Mouse (Mus musculus) kidney, postnatal 0 days (tissue): Measurements from ENCODE around the gene Aass. TPM values are rescaled to one million over a fixed set of nuclear protein-coding genes. Genes with fewer than 3 reads are reported as not detected.

ENCODE experiments used
- ATAC-seq: fragments of 200-750 bp; cut with Nextera tagmentation; replicated peaks from 2 replicates; pipeline ENCODE4 v1.8.0; 2017; ENCODE audit warnings: low read depth, moderate number of reproducible peaks, moderate TSS enrichment, moderate library complexity; ENCODE audit not compliant: low FRiP score
- DNase-seq: peaks from one replicate; pipeline ENCODE4 v3.0.0-alpha.2; 2016; ENCODE audit warnings: low spot score
- H3K27ac ChIP-seq: fragments of 300-500 bp; sonication (generic); 2 replicates; pipeline ENCODE4 v1.5.1; 2014; ENCODE audit warnings: mild to moderate bottlenecking
- H3K27me3 ChIP-seq: fragments of 300-500 bp; sonication (generic); 2 replicates; pipeline ENCODE4 v1.6.1; 2014; ENCODE audit warnings: low read length, mixed read lengths; ENCODE audit not compliant: insufficient read depth
- H3K36me3 ChIP-seq: fragments of 300-500 bp; sonication (generic); 2 replicates; pipeline ENCODE4 v1.6.1; 2014; ENCODE audit warnings: low read length, mixed read lengths; ENCODE audit not compliant: insufficient read depth
- H3K4me1 ChIP-seq: fragments of 300-500 bp; sonication (generic); replicated peaks from 2 replicates; pipeline ENCODE4 v1.6.1; 2014; ENCODE audit warnings: antibody characterized with exemption, low read length, mixed read lengths; ENCODE audit not compliant: insufficient read depth
- H3K4me2 ChIP-seq: fragments of 300-500 bp; sonication (generic); 2 replicates; pipeline ENCODE4 v1.6.1; 2014; ENCODE audit warnings: mild to moderate bottlenecking, low read length, moderate library complexity, mixed read lengths
- H3K4me3 ChIP-seq: fragments of 300-500 bp; sonication (generic); replicated peaks from 2 replicates; pipeline ENCODE4 v1.5.1; 2014; ENCODE audit warnings: low read depth, low read length
- H3K9ac ChIP-seq: fragments of 300-500 bp; sonication (generic); 2 replicates; pipeline ENCODE4 v1.6.1; 2014; ENCODE audit warnings: low read depth, low read length
- H3K9me3 ChIP-seq: fragments of 300-500 bp; sonication (generic); replicated peaks from 2 replicates; pipeline ENCODE4 v1.6.1; 2016; ENCODE audit warnings: low read length, inconsistent platforms, mixed read lengths
- CTCF ChIP-seq: IDR thresholded peaks from 2 replicates; pipeline ENCODE4 v1.5.1; 2016; ENCODE audit warnings: antibody characterized with exemption, low read depth, mild to moderate bottlenecking, moderate library complexity
- WGBS: fragments of 180-500 bp; shearing (Covaris S2); extraction: QIAGEN DNeasy Blood & Tissue Kit; methylation state at CpG from one replicate; pipeline ENCODE4 v1.1.7; 2014; 5-methylcytosine and 5-hydroxymethylcytosine counted together
- polyA plus RNA-seq: library from polyadenylated mRNA; unstranded; fragments of >200 nt; fragmentation: Nextera tagmentation; extraction: Ambion mirVana; gene quantifications from 2 replicates; pipeline ENCODE4 v1.2.1, GENCODE M21; 2015

Gene Aass
- polyA plus RNA-seq, 1 experiment from 2014 or later = 2.4 TPM

- Histone ChIP-seq H3K9me3 (no peaks in the 10 kb centered on the region), H3K9ac (no peak overlapping the region), H3K27ac (no peak overlapping the region), H3K4me2 (no peak overlapping the region), H3K4me1 (no peaks in the 10 kb centered on the region), H3K27me3 (no peaks in the 10 kb centered on the region), H3K4me3 (no peak overlapping the region), H3K36me3 (no peaks in the 10 kb centered on the region)
- WGBS = 17% methylated on average over 2 of the region's 2 CpGs
- 0 out of 2 replicates have a peak, but pooled peaks have one; percentile 54 for ATAC-seq
- DNase-seq = peak; percentile 62
- no peak for TF ChIP-seq CTCF
These were observed 54.5 kb downstream of the Aass start for GRCm38 (mm10) chr6:23078273-23078672.

GRCm38 (mm10) chr6:23076060-23076459, 56.7 kb downstream of the Aass start:
- Histone ChIP-seq H3K9ac (no peak overlapping the region), H3K27me3 (no peaks in the 10 kb centered on the region), H3K9me3 (no peaks in the 10 kb centered on the region), H3K4me2 (no peak overlapping the region), H3K4me3 (no peak overlapping the region), H3K27ac (no peak overlapping the region), H3K4me1 (no peaks in the 10 kb centered on the region), H3K36me3 (no peaks in the 10 kb centered on the region)
- TF ChIP-seq CTCF = no peak
- DNase-seq (no peak), ATAC-seq (no peak)
- 46% methylated on average over 2 of the region's 2 CpGs for WGBS

GRCm38 (mm10) chr6:23055734-23056133, 77.1 kb downstream of the Aass start:
- WGBS = 91% methylated on average over 5 of the region's 5 CpGs
- H3K27me3 ChIP-seq = no peaks in the 10 kb centered on the region
- ATAC-seq (no peak), DNase-seq (no peak)
- no peak overlapping the region for H3K27ac ChIP-seq
- no peaks in the 10 kb centered on the region for H3K9me3 ChIP-seq
- H3K4me2 ChIP-seq = no peak overlapping the region
- no peaks in the 10 kb centered on the region for H3K36me3 ChIP-seq
- no peaks in the 10 kb centered on the region for H3K4me1 ChIP-seq
- H3K4me3 ChIP-seq = no peak overlapping the region
- no peak for TF ChIP-seq CTCF
- H3K9ac ChIP-seq = no peak overlapping the region

- H3K27ac ChIP-seq = no peak overlapping the region
These were observed 84.0 kb downstream of the Aass start for GRCm38 (mm10) chr6:23048836-23049235.

GRCm38 (mm10) chr6:23028251-23028650, 104.5 kb downstream of the Aass start:
- Histone ChIP-seq H3K36me3 (no peaks in the 10 kb centered on the region), H3K4me3 (no peak overlapping the region), H3K9me3 (no peaks in the 10 kb centered on the region), H3K9ac (no peak overlapping the region), H3K4me1 (no peaks in the 10 kb centered on the region), H3K27ac (no peak overlapping the region), H3K4me2 (no peak overlapping the region), H3K27me3 (no peaks in the 10 kb centered on the region)
- ATAC-seq (no peak), DNase-seq (peak; percentile 6)
- TF ChIP-seq CTCF = no peak
- WGBS = 73% methylated on average over 1 of the region's 1 CpGs

More at GRCm38 (mm10) chr6:23048836-23049235, 84.0 kb downstream of the Aass start:
- H3K9ac ChIP-seq = no peak overlapping the region
- no peaks in the 10 kb centered on the region for H3K9me3 ChIP-seq
- H3K4me2 ChIP-seq = no peak overlapping the region
- H3K4me3 ChIP-seq = no peak overlapping the region
- 89% methylated on average over 4 of the region's 4 CpGs for WGBS
- no peak for DNase-seq
- H3K36me3 ChIP-seq = no peaks in the 10 kb centered on the region
- no peaks in the 10 kb centered on the region for H3K27me3 ChIP-seq
- TF ChIP-seq CTCF = no peak
- no peak for ATAC-seq
- H3K4me1 ChIP-seq = no peaks in the 10 kb centered on the region

Other genes starting within 250 kb of the Aass start
- gene Fezf1, start 115.4 kb upstream of the Aass start, polyA plus RNA-seq = not detected in 2 replicates